Mouse (Mus musculus): ENCODE measurements around the gene Snx5.

The Snx5 gene

GRCm38 (mm10) chr2:144270507-144271420 lies at the start of gene Snx5, which contains the start of gene Mgme1:
Snx5 (minus strand) TSS chr2:144270906.
Mgme1 (plus strand) TSS chr2:144270663.
- peak; percentile 93 for DNase-seq (ENCODE audit: low spot score)

- no peak for DNase-seq (ENCODE audit: low spot score)
Measured at GRCm38 (mm10) chr2:144311372-144311771, 40.7 kb upstream of the Snx5 start.

GRCm38 (mm10) chr2:144310273-144310672 lies 39.6 kb upstream of the Snx5 start:
- no peak for DNase-seq (ENCODE audit: low spot score)

GRCm38 (mm10) chr2:144308561-144308960 lies 37.9 kb upstream of the Snx5 start:
- no peak for DNase-seq (ENCODE audit: low spot score)

GRCm38 (mm10) chr2:144305721-144306294 lies 35.1 kb upstream of the Snx5 start:
- no peak for DNase-seq (ENCODE audit: low spot score)

- no peak for DNase-seq (ENCODE audit: low spot score)
Measured at GRCm38 (mm10) chr2:144301101-144301500, 30.4 kb upstream of the Snx5 start.

DNA sequence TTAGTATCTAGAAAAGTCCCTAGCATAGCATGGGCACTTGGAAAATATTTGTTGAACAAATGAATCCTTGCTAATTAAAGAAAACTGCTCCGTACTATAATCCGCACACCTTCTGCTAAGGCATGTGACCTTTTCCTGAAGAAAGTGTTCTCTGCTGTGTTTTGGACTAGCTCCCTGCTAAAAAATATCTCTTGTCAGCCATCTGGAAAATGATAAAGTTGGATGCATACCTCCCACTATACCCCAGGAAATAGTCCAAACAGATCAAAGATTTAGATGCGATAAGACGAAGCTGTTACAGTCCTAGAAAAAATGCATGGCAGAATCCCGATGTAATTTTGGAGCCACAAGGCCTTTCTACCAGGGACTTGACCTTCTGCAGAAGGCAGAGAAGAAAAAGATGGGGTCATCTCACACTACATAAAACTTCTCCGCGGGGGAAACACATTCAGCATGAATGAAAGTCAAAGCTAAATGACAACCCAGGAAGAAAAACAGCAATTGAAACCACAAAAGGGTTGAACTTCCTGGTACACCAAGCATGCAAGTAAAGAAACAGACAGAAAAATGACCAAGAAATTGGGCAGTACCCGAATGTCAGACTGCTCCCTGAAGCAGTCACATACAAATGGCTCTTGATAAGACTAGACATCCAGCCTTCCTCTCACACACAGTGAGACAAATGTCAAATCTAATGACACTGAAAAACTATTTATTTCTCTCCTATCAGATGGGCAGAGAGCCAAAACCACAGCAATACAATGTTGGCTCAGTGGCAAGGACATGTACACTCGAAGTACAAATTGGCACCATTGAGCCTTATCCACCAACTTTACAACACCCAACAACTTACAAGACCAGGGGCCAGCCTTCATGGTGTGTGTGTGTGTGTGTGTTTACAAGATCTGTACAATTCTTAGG lies 29.3 kb upstream of the Snx5 start:
- DNase-seq (ENCODE audit: low spot score), result peak; percentile 55

- DNase-seq (ENCODE audit: low spot score), result peak; percentile 38
Measured at GRCm38 (mm10) chr2:144295145-144295735, 24.5 kb upstream of the Snx5 start.

DNA sequence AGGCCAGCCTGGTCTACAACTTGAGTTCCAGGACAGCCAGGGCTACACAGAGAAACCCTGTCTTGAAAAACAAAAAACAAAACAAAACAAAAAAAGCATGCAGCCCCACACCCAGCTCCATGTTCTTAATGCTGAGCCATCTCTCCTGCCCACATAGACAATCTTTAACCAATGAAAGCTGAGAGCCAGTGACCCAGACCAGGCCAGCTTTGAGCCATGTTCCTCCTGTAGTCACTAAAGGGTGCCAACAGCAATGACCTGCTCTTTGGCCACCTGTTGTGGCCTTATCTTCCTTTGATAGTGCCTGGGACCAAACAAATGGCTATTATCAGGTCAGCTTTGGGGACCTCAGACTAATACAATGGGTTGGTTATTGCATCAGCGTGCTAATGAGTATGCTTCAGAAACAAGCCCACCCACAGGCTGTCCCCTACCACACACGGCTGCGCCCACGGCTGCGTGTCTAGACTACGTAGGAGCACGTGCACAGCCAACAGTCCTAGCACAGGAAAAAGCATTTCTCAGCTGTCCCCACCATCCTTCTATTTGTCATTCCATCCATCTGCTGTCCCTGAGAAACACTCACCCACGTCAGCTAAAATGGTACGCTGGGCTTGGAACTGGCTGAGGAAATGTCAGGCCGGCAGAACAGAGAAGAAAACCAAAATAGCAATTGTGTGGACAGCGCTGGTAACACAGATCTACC lies 21.0 kb upstream of the Snx5 start:
- DNase-seq (ENCODE audit: low spot score), result no peak

GRCm38 (mm10) chr2:144290321-144290720 lies 19.6 kb upstream of the Snx5 start:
- DNase-seq (ENCODE audit: low spot score), result peak; percentile 26

DNA sequence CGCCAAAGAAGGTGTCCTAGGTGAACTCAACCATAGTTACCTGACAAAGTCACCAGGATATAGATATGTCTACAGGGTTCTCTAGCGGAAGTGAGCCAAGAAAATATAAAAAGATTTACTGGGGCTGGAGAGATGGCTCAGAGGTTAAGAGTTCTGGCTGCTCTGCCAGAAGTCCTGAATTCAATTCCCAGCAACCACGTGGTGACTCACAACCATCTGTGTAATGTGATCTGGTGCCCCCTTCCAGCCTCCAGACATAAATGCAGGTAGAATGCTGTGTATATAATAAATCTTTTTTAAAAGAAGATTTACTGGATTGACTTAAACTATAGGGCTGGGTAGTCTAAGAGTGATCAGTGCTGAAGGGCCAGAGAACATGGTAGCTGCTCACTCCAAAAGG lies 10.7 kb upstream of the Snx5 start:
- DNase-seq (ENCODE audit: low spot score), result no peak

- DNase-seq (ENCODE audit: low spot score), result no peak
Measured at GRCm38 (mm10) chr2:144280568-144280967, 9.9 kb upstream of the Snx5 start.

- no peak for DNase-seq (ENCODE audit: low spot score)
Measured at GRCm38 (mm10) chr2:144279742-144280141, 9.0 kb upstream of the Snx5 start.

GRCm38 (mm10) chr2:144276885-144277284 lies 6.2 kb upstream of the Snx5 start:
- DNase-seq (ENCODE audit: low spot score), result no peak

- DNase-seq (ENCODE audit: low spot score), result no peak
Measured at GRCm38 (mm10) chr2:144274741-144275140, 4.0 kb upstream of the Snx5 start.

DNA sequence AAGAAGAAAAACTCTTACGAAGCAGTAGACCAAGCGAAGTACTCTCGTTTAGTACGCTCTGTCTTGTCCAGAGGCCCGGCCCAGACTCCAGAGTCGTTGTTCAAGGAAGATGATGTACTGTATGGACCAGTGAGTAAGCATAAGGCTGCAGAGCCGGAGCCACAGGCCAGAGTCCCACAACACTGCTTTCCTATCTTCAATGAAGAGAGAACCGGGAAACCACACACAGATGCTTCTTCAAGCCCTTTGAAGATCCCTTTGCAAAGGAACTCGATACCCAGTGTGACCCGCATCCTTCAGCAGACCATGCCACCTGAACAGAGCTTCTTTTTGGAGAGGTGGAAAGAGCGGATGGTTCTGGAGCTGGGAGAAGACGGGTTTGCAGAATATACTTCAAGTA lies 1.4 kb upstream of the Snx5 start:
- DNase-seq (ENCODE audit: low spot score), result no peak

DNA sequence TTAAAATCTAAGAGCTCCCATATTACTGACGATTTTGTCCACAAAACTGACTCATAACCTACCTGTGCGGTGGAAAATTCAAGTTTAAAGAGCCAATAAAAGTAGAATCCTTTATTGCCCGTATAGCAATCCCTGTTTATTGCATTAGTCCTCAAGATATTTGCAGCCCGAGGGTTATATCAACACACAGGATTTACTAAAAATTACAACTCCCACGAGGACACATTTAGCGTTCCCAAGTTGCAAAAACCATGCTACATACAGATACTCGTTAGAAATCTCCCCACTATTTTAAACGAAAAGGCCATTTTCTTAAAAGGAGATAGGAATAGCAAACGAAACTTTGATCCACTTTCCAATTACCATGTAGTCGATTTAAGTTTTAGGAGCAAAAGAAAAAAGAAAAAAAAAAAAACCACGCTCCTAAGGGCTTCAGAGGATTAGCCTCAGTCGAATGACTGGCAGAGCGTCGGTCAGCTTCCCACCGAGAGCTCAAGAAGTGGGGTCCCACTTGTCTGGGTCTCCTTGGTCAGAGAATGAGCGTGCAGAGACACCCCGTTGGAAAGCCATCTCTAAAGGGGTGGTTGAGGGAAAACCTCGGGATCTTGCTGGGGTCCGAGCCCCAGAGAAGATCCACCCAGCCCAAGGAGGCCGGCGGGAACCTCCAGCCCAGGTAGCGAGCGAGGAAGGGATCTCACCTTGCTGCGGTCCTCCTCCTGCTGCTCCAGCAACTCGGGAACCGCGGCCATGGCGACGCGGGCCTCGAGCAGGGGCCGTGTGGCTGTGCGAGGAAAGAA lies 829 bp downstream of the Snx5 start:
- no peak for DNase-seq (ENCODE audit: low spot score)

GRCm38 (mm10) chr2:144269306-144269650 lies 1.4 kb downstream of the Snx5 start:
- no peak for DNase-seq (ENCODE audit: low spot score)

GRCm38 (mm10) chr2:144268446-144269305 lies 2.0 kb downstream of the Snx5 start:
- DNase-seq (ENCODE audit: low spot score), result no peak

DNA sequence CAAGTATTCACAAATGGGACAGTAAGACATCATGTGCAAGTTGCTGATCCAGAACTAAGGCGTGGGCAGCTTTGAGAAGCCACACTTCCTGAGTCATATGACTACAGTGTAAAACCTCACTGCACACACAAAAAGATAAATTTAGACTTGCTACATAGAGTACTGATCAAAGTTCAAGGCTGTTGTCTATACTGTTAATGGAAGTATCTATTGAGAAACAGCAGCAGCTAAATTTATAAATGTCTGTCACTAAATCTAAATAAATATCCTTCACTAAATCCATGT lies 3.0 kb downstream of the Snx5 start:
- peak; percentile 67 for DNase-seq (ENCODE audit: low spot score)
